Mouse (Mus musculus): ENCODE results near the gene Ptprn2. TPM values are rescaled to one million over a fixed set of nuclear protein-coding genes. Genes with fewer than 3 reads are reported as not detected.

Gene Ptprn2
- total and polyA plus RNA-seq, 3 experiments, result 0.17 TPM; not detected in 2

DNA sequence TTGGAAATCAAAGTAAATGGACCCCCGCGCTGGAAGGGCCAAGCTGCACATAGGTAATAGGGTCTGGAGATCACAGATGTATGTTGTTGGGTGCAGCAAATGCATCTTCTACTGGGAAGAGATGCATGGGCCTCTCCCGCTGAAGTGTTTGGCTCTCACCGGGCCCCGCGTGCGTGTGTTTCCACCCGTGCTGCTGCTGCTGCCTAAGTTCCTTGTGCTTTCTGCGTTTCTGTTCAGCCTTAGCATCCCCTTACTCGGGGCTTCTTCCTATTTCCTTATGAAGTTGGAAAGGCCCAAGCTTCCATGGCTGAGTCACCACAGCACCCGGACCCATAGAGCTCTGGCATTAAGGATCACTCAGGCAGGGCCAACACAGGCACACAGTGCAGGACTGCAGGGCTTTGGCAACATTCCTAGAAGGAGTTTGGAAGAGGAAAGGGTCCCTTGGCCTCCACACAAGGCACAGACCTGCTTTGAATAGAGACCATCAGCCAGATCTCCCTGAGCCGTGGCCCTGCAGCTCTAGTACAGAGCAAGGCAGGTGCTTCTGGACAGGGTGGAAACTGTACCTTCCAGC lies 772.5 kb downstream of the Ptprn2 start:
- in situ Hi-C loops (cut with MboI; ENCODE audit: low pct_ligation_motif_present, low pct_unique_long_range_greater_than_20kb, low sequenced_read_pairs) (no loop called here), dilution Hi-C loops (cut with MboI; ENCODE audit: extremely low pct_ligation_motif_present, extremely low pct_unique_long_range_greater_than_20kb, low sequenced_read_pairs) (no loop called here)
- no peak for TF ChIP-seq POLR2A (IDR thresholded peaks at IDR 0.05; ENCODE audit: low read depth, low read length)
- no peak for TF ChIP-seq SIN3A (IDR thresholded peaks at IDR 0.05; ENCODE audit: low read length)
- TF ChIP-seq ZMIZ1 (IDR thresholded peaks at IDR 0.05; ENCODE audit: low read depth, low read length), result no peak
- no peak for TF ChIP-seq RCOR1 (conservative IDR thresholded peaks at IDR 0.05; ENCODE audit: low read depth, low read length)
- TF ChIP-seq UBTF (IDR thresholded peaks at IDR 0.05; ENCODE audit: low read depth, low read length), result no peak
- H3K9ac ChIP-seq (ENCODE audit: insufficient read depth, low read depth), result no peak overlapping the region
- no peaks in the 10 kb centered on the region for H3K27me3 ChIP-seq (replicated peaks)
- H3K4me2 ChIP-seq (ENCODE audit: insufficient read depth, low read depth, poor library complexity, severe bottlenecking), result no peak overlapping the region
- H3K9me3 ChIP-seq (replicated peaks; ENCODE audit: low read length), result no peaks in the 10 kb centered on the region
- no peak for DNase-seq (ENCODE audit: extremely low read depth)
- 0 out of 4 replicates have a peak, but pooled peaks cover 0 to 2% of the 10 kb centered on the region in 2 experiments for H3K4me1 ChIP-seq (ENCODE audit: control insufficient read depth in 1 of 2, insufficient read depth in 2 of 2)
- H3K36me3 ChIP-seq (replicated peaks in 1 of 2; ENCODE audit: control insufficient read depth in 1 of 2, insufficient read depth in 1 of 2, low read length in 1 of 2), result no peaks in the 10 kb centered on the region
- H3K27ac ChIP-seq (ENCODE audit: insufficient read depth, low read depth), result no peak overlapping the region
- H3K4me3 ChIP-seq (replicated peaks in 1 of 3; ENCODE audit: low read depth in 2 of 3, low read length in 2 of 3, poor library complexity in 1 of 3), result no peak overlapping the region
- H3K79me2 ChIP-seq (replicated peaks; ENCODE audit: control insufficient read depth, extremely low read depth, insufficient read depth, poor library complexity, severe bottlenecking), result no peaks in the 10 kb centered on the region

DNA sequence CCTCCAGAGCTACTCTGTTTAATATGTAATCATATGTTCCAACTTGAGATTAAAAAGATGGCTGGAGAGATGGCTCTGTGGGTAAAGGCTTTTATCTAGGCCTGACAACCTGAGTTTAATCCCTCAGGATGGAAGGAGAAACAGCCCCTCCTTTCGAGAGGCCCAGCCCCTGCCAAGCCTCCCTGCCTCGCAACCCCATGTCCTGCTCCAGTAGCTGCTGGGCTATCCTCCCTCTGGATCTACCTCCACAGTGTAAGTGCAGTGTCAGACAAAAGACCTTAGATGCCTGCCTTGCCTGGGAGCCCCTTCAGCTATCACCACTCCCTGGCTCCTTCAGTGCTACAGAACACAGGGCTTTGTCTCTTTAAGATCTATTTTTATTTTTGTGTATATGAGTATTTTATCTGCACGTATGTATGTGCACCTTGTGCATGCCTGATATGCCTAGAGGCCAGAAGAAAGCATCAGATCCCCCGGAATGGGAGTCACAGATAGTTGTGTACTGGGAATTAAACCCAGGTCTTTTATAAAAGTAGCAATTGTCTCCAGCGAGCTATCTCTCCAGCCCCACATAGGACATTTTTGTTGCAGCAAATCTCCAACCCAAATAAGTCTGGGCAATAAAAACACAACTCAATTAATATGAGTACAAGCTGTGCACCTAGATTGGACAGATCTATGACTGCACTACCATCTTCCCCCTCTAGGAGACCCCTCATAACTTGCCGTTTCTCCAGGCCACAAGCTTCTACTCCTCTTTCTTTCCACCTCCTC lies 775.1 kb downstream of the Ptprn2 start:
- peak; percentile 5 for DNase-seq (ENCODE audit: extremely low read depth)
- Histone ChIP-seq H3K27ac (ENCODE audit: insufficient read depth, low read depth) (no peak overlapping the region), H3K4me3 (replicated peaks in 1 of 3; ENCODE audit: low read depth in 2 of 3, low read length in 2 of 3, poor library complexity in 1 of 3) (no peak overlapping the region), H3K9ac (ENCODE audit: insufficient read depth, low read depth) (no peak overlapping the region), H3K4me2 (ENCODE audit: insufficient read depth, low read depth, poor library complexity, severe bottlenecking) (0 out of 2 replicates have a peak overlapping the region, but pooled peaks have one; percentile 2), H3K9me3 (replicated peaks; ENCODE audit: low read length) (no peaks in the 10 kb centered on the region), H3K27me3 (replicated peaks) (no peaks in the 10 kb centered on the region), H3K79me2 (replicated peaks; ENCODE audit: control insufficient read depth, extremely low read depth, insufficient read depth, poor library complexity, severe bottlenecking) (no peaks in the 10 kb centered on the region), H3K4me1 (ENCODE audit: control insufficient read depth in 1 of 2, insufficient read depth in 2 of 2) (no peaks in the 10 kb centered on the region), H3K36me3 (replicated peaks in 1 of 2; ENCODE audit: control insufficient read depth in 1 of 2, insufficient read depth in 1 of 2, low read length in 1 of 2) (no peaks in the 10 kb centered on the region)
- in situ Hi-C loops (cut with MboI; ENCODE audit: low pct_ligation_motif_present, low pct_unique_long_range_greater_than_20kb, low sequenced_read_pairs) (no loop called here), dilution Hi-C loops (cut with MboI; ENCODE audit: extremely low pct_ligation_motif_present, extremely low pct_unique_long_range_greater_than_20kb, low sequenced_read_pairs) (no loop called here)
- no peak for TF ChIP-seq TBP (conservative IDR thresholded peaks at IDR 0.05; ENCODE audit: low read depth, low read length)
- peak; percentile 39 to 42; a peak in 3 of 4 replicates for TF ChIP-seq CTCF (conservative IDR thresholded peaks at IDR 0.05 in 1 of 2, IDR thresholded peaks at IDR 0.05 in 1 of 2; ENCODE audit: low read depth in 2 of 2, low read length in 2 of 2)

DNA sequence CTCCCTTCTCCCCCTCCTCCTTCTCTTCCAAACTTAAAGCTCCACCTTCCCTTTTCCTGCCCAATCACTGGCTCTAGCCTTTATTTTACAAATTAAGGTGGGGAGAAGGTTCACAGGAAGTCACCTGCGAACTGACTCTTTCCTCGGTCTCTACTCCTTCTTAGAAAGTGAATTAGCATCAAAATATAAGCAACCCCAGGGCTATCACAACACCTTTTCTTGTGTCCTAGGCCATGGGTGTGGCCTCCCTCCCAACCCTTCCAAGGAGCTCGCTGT lies 775.6 kb downstream of the Ptprn2 start:
- Histone ChIP-seq H3K36me3 (replicated peaks in 1 of 2; ENCODE audit: control insufficient read depth in 1 of 2, insufficient read depth in 1 of 2, low read length in 1 of 2) (no peaks in the 10 kb centered on the region), H3K4me1 (ENCODE audit: control insufficient read depth in 1 of 2, insufficient read depth in 2 of 2) (no peaks in the 10 kb centered on the region), H3K27me3 (replicated peaks) (no peaks in the 10 kb centered on the region), H3K27ac (ENCODE audit: insufficient read depth, low read depth) (no peak overlapping the region), H3K9ac (ENCODE audit: insufficient read depth, low read depth) (no peak overlapping the region), H3K79me2 (replicated peaks; ENCODE audit: control insufficient read depth, extremely low read depth, insufficient read depth, poor library complexity, severe bottlenecking) (no peaks in the 10 kb centered on the region), H3K9me3 (replicated peaks; ENCODE audit: low read length) (no peaks in the 10 kb centered on the region), H3K4me3 (replicated peaks in 1 of 3; ENCODE audit: low read depth in 2 of 3, low read length in 2 of 3, poor library complexity in 1 of 3) (no peak overlapping the region), H3K4me2 (ENCODE audit: insufficient read depth, low read depth, poor library complexity, severe bottlenecking) (0 out of 2 replicates have a peak overlapping the region, but pooled peaks have one; percentile 2)
- no peak for DNase-seq (ENCODE audit: extremely low read depth)
- dilution Hi-C loops (cut with MboI; ENCODE audit: extremely low pct_ligation_motif_present, extremely low pct_unique_long_range_greater_than_20kb, low sequenced_read_pairs) (no loop called here), in situ Hi-C loops (cut with MboI; ENCODE audit: low pct_ligation_motif_present, low pct_unique_long_range_greater_than_20kb, low sequenced_read_pairs) (no loop called here)
- TF ChIP-seq CHD1 (IDR thresholded peaks at IDR 0.05; ENCODE audit: low read depth, low read length) (no peak), E2F4 (IDR thresholded peaks at IDR 0.05; ENCODE audit: insufficient replicate concordance, low read depth, low read length) (no peak)
